Mouse (Mus musculus) common myeloid progenitor, adult 5-6 weeks (primary cell): Measurements from ENCODE around the gene Tk1. TPM values are rescaled to one million over a fixed set of nuclear protein-coding genes. Genes with fewer than 3 reads are reported as not detected.
"Not testable (repeated sequence)": the region's sequence is repeated elsewhere in the genome, so short reads cannot be mapped to it uniquely, and the experiment has no call there.

Experiments
- ATAC-seq: replicated peaks from 2 replicates; pipeline ENCODE4 v1.8.0; 2016; ENCODE audit warnings: low read depth, mild to moderate bottlenecking, moderate TSS enrichment, inconsistent platforms; ENCODE audit not compliant: poor library complexity, severe bottlenecking
- total RNA-seq: library from RNA; stranded (forward); fragments of 200-1000, 187-1606 nt; gene quantifications from 2 replicates; pipeline ENCODE4 v1.2.3, GENCODE M21; 2017

Gene Tk1
- total RNA-seq, 1 experiment from 2014 or later = 61.6 TPM

DNA sequence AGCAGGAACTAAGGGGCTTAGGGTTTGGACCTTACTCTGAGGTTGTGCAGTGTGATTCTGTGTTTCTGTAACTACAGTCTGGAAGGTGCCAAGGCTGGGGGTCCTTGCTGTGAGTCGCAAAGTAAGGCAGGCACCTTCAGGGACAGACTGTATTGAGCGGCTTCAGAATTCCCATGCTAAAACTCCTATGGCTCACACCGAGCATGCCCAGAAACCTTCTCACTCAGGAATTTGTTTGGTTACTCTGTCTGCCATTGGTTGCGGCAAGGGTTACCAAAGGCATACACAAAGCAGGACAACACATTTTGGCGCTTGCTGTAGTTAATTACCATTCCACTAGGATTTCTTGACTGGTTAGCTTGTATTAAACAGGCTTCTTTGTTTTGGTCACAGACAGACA, 272 bp upstream of the Tk1 start:
- ATAC-seq = no peak

DNA sequence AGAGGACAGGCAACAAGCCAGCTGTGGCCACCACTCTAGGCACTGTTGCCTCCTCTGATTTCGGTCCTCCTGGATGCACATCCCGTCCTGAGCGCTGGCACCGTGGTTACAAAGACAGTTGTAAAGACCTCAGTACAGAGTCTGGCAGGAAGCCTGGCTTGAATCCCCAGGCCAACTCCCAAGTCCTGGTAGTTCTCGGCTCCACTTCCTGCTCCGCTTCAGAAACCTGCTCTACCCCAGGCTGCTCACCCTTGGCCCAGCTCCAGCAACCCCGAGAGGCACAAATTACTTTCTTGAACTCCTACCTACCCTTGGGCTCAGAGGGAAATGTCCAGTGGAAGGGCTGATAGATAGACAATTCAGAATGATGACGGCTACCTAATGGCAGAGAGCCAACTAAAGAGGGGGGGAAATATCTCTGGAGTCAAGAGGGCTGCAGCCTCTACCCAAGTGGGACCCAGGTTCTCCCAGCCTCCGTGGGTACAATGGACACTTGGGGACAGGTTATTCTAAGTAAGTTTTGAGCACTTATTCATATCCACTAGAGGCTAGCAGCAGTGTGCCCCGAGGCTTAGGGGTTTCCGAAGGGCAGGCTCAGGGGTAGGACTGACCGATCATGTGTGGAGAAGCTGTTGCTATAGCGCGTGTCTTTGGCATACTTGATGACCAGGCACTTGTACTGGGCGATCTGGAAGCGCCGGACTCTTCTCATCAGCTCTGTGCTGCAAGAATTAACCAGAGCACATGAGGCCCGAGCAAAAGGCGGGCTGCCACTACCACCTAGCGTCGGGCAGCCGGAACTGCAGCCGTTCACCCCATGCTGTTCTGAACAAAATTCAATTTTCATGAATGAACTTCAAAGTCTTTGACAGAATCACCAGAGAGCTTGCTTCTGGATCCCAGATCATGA, 1.6 kb downstream of the Tk1 start:
- peak; percentile 44 for ATAC-seq

DNA sequence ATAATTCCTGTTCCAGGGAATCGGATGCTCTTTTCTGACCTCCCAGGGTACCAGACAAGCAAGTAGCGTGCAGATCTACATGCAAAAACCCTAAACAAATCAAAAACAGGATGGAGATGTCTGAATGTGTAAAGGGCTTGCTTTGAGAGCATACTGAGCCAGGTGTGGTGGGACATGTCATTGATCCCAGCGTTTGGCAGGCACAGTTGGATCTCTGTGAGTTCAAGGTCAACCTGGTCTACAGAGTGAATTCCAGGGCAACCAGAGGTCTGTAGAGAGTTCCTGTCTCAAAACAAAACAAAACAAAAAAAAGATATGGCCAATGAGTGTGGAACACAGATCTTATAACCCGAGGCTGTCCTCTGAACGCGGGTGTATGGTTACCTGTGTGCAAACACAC, 2.5 kb downstream of the Tk1 start:
- ATAC-seq = no peak

DNA sequence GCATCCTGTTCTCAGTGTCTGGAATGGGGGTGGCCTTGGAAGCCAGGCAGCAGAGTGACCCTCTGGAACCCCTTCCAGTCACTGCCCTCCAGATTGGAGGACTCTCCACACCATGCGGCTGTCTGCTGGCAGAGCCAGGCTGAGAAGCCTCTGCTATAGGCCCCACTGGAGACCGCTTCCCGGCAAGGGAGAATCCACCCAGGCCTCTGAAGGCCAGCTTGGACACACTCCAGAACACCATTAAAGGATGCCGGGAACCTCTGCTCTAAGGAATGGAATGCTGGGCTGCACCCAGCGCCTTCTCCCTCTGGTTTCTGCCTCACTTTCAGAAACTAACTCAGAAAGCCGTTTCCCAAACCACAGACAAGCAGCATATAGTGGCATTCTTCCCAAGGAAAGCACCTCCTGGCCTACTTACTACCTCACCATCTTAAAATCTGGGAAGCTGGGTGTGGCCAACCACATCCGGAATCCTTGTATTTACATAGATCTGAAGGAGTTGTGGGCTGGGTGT, 3.1 kb downstream of the Tk1 start:
- ATAC-seq = no peak

DNA sequence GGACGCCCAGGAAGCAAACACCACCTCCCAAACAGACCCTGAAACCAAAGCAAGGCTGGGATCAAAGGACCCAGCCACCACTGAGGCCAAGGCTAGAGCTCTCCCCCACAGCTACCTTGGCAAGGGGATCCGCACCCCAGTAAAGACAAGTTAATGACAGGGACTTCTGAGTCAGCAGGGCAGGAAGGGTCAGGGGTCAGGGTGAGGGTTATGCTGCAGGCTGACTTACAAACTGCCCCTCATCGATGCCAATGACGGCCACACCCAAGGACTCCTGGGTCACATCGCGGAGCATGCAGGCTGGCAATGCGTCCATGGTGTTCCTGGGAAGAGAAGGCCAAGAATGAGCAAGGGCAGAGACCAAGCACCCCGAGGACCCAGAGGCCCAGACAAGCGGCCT, 4.0 kb downstream of the Tk1 start:
- ATAC-seq = no peak

DNA sequence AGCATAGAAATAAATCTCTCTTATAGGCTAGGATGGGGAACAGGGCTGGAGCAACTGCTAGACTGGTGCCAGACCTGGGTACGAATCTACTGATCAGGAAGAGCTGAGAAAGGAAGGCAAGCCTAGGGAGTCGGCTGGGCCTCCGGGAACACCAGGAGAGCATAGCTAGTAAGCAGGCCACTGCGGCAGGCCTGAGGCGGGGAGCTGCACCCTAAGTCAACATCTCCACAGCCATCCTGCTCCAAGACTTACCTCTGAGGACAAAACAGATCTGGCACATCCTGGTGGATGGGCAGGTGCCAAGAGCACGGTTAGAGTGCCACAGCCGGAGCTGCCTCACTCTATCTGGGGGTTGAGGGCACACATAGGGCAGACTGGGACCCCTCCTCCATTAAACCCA, 5.7 kb downstream of the Tk1 start:
- no peak for ATAC-seq

DNA sequence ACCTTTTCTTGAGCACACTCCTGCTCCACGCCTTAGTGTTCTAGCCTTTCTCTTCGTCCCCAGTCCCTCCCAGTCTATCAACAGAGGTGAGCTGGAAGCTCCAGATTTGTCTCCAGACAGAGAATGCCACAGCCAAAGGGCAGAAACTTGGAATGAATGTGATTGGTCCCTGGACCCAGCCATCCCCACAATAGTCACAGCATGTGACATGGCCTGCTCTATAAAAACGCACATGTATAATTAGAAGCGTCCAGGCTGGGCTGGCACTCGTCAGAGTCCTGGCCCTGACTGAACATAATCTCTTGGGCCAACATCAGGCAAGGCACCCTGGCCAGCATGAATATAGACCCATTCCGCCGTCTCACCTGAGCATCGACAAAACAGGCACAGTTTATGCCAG, 6.8 kb downstream of the Tk1 start:
- ATAC-seq = no peak

DNA sequence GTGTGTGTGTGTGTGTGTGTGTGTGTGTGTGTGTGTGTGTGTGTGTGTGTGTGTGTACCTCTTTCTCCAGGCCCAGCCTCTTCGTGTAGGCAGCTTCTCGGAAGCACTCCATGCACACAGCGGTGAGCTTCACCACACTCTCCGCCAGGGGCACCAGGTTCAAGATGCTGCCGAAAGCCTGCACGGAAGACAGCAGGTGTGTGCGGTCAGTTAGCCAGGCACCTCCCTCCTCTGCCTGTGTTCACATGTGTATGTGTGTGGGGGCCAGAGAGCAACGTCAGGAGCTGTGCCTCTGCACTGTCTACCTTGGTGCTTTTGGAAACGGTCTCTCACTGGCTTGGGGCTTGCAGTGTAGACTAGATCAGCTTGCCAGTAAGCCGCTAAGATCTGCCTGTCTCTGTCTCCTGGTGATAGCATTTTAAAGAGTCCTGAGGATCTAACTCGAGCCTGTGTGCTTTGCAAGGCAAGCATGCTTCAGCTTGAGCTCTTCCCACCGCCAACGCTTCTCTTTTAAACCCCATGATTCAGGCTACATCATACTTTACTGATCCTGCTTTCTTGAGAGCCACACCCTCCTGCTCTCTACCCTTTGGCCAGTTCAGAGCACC, 9.4 kb downstream of the Tk1 start:
- no peak for ATAC-seq

DNA sequence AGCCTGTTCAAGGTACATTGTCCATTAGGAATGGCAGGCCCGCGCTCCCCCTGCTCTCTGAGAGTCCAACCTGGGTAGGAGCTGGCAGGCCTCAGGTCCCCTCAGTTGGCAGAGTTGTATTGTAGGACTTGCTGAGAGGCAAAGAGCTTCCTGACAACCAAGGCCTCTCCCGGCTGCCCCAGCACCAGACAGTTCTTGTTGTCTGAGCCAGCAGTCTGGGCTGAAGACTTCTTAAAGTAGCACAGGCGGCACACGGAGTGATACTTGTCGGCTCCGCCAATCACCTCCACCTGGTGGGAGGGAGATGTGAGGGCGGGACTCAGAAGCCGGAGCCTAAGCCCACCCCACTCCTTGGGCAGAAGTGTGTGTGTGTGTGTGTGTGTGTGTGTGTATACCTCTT, 10.0 kb downstream of the Tk1 start:
- ATAC-seq = not testable (repeated sequence)

DNA sequence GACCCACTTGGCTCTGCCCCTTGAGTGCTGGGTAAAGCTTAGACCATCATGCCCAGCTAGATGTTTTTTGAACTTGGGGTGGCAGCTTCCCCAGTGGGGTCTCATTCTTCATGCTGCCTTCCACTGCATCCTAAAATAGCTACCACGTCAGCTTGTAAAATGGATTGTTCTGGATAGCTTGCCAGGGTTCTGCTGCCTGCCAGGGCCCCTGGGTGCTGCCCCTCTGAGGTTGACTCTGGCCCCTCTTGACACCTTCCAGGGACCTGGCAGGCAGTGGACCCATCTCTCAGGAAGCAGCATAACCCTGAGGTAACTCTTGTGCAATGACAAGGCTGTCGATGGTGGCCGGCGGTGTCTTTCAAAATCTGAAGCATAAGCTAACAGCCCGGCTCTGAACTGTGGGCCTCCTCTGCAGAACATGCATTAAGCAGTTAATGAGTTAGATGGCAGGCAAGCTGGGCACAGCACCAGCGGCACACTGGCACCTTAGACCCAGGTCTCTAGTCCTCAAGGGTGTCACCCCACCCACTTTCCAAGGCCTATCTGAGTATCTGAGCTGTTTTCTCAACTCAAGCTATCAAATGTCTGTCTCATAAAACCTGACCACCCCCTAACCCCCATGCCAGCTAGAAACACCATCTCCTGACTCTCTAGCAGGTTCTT, 11.1 kb downstream of the Tk1 start:
- no peak for ATAC-seq

DNA sequence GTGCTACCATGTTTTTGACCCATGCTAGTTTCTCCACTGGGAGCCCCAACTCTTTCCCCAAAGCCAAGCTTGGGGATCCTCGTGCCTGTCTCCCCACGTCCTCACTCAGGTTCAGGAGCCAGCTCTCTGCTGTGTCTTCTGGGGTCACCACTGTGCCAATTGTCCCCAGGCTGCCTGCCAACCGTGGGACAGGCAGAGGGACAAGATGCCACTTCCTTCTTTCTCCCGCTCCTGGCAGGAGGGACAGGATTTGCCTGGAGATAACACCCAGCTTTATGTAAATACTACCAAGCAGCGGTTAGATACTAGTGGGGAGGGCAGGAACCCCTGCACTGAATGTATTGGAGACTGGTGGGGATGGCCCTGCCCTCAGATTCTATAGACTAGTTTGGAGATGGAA, 12.0 kb downstream of the Tk1 start:
- no peak for ATAC-seq

DNA sequence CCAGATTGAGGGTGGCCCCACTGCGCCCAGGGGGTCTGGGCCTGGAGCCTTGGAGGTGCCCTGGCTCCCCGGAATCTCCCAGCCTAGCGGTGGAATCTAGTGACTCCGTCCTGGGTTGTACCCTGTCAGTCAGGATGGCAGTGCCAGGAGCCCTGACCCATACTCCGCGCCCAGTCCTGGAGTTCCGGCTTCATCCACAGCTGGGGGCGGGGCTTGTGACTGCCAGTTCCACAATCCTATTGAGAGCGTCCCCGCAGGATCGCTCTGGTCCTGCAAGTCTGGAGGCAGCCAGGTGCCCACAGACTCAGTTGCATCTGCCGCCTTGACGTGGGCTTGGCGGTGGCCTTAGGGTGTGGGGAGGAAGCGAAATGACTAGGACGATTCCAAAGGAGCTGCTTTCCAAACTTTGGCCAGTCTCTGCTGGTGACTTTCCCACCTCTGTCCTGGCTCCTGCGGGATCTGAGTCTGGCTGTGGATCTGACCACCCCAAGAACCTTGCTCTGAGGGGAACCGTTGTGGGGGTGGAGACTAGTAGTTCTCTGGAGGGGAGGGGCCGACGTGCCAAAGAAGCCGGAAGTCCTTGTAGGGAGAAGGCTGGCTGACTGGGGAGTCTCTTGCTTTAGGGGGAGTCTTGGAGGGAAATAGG, 15.4 kb downstream of the Tk1 start:
- peak; percentile 75 for ATAC-seq

DNA sequence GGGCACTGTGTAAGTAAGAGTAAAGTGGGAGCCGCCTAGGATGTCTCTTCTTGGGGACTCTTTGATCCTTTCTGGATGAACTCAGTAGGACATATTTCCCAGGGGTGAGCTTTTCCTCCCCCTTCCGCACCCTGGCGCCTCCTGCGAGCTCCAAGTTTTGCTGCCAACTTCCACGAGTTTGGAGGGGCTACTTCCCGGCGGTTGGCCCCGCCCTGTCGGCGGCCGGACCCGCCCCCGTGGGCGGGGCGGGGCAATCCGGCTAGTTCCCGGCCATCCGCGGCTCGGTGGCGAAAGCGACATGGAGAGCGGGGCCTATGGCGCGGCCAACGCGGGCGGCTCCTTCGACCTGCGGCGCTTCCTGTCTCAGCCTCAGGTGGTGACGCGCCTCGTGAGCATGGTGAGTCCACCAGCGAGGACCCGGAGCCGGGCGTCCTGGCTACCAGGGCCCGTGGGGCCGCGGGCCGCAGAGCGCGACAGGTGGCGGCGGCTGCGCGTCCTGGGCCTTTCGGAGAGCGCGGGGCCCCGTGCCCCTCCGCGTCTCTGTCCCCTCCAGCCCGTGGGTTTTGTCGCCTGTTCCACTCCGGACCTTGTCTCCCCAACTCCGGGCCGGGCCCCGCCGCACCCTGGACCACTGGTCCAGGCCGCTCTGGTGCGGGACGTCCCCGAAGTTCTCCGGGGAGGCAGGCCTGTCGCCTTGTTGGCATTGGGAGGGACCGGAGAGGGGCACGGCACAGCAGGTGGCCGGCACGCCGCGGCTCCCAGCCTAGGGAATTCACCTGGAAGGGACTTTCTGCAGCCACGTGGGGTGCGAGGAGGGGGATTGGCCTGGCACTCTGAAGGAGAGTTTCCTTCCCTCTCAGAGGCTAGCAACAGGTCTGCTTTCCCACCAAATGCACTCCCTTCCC, 16.2 kb downstream of the Tk1 start, which contains the start of the genes Gm20708 and Syngr2:
Gene Gm20708 (plus strand): TSS at position 262 of the 905 bp plus-strand sequence.
Gene Syngr2 (plus strand): TSS at position 262 of the 905 bp plus-strand sequence.
- ATAC-seq = peak; percentile 27

DNA sequence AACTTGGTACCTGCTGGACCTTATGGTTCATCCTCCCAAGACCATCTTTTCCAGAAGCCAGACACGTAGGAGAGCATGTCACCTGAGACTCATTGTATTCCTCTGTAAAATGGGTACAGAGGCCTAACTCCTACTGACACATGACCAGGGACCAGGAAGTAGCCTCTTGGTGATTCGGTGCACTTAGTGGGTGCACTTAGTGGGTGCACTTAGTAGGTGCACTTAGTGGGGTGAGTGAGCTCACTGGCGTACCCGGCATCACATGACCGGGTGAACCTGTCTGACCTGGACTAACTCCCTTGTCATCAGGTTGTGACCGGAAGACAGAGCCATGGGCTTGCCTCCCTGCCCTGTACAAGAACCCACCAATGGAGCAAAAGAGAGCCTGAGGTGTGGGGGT, 19.1 kb downstream of the Tk1 start:
- ATAC-seq = no peak

DNA sequence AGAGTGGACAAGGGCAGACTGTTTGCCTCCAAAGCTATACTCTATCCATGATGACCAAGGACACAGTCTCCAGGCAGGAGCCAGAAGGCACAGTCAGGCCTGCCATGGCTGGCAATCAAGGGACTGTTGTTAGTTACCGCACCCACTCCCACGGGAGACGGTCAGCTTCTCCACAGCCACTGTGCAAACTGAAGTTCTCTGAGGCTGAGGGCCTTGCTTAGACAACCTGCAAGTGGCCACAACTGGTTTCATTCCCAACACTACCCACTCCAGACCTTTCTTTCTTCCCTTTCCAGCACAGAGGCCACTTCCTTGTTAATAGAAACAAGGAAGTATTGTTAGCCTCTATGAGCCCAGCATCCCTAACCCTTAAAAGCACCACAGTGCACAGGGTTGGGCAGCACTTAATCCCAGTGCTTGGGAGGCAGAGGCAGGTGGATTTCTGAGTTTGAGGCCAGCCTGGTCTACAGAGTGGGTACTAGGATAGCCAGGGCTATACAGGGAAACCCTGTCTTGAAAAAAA, 22.7 kb downstream of the Tk1 start:
- no peak for ATAC-seq

DNA sequence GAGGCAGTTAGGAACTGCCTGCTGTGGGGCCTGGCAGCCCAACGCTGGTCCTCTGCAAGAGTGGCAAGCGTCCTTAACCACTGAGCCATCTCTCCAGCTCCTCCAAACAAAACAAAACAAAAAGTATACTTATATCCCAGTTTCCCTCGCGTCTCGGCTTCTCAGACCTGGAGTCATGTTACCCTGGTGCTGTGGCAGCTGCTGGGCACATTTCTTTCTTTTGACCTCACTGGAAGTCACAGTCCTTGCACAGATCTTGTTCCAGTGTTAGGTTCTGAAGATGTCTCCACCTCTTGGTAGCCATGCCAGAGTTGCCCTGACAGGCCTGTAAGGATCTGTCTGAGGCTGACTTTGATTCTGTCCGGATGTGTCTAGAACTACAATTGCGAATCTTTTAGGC, 24.2 kb downstream of the Tk1 start:
- ATAC-seq = no peak

DNA sequence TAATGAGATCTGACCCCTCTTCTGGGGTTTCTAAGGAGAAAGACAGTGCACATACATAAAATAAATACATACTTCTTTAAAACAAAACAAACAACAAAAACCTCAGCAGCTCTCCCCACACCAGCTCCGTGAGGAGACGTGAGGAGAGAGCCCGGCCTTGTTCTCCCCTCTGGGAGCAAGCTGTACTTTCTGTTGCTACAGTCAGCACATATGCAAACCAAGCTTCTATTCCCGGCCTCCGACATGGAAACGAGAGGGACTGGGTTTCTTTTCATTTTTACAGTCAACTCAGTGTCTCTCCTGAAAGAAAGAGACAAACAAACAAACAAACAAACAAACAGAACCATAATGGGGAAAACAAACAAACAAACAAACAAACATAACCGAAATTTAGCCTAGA, 25.9 kb downstream of the Tk1 start:
- no peak for ATAC-seq

DNA sequence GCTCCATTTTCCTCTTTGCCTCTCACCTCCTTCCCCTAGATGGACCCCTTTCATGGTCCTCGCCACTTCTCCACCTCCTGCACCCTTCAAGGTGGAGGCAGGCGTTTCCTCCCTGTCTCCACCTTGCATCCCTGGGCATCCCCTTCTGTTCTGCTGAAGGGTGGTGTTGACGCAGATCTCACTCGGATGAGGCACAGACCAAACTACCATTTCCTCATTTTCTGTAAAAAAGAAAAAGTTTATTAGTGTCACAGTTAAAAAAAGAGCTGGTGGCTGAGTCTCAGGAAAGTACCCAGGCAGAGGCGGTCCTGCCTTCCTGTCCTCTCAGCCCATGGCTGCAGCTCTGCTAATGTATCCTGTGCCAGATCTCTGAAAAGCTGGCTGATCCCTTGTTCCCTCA, 26.7 kb downstream of the Tk1 start:
- peak; percentile 13 for ATAC-seq

DNA sequence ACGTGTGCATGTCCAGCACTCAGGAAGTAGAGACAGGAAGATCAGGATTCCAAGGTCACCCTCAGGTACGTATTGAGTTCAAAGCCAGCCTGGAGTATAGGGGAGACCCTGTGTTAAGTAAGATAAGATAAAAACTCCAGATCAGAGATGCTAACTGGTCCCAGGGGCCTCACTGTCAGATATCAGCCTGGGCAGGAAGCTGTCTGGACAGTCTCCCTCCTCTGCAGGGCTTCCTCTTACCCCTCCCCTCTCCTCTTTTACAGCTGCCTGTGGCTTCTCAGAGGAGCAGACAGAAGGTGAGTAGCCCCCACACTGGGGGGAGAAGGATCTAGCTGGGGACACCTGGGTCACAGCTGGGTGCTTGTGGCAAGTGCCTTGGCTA, 27.7 kb downstream of the Tk1 start:
- peak; percentile 48 for ATAC-seq
